Mouse (Mus musculus): ENCODE data around the gene Rps21.
A peak's percentile ranks its signal among the peaks of the same experiment; 100 is the strongest.

The Rps21 gene

DNA sequence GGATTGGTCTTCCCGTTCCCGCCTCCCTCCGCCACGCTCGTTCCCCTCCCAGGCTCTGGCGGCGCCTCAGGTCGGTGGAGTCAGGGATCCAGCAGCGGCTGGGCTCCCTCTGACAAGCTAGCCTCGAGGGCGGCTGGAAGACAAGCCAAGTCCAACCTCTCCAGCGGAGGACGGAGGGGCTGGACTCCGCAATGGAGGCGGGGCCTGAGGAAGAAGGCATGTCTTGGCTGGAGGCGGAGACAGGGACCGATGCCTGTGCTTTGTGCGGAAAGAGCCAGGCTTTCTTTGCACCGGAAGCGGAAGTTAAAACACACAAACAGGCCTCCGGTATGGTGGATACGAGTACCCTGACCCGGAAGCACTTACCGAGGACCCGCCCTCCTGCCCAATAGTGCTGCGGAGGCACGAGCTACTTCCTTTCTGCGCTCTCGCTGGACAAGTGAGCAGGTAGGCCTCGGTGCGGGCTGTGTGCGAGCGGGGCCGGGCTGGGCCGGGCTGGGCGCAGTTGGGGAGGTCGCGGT, at the start of gene Rps21:
Gene Rps21, plus strand, starts transcription at position 377 of the 521 bp plus-strand sequence.
- peak; percentile 100 for DNase-seq (ENCODE audit: low read depth, low spot score)

- DNase-seq (ENCODE audit: low read depth, low spot score): peak; percentile 83
Observed at GRCm38 (mm10) chr2:180207840-180208239, 49.3 kb upstream of the Rps21 start.

DNA sequence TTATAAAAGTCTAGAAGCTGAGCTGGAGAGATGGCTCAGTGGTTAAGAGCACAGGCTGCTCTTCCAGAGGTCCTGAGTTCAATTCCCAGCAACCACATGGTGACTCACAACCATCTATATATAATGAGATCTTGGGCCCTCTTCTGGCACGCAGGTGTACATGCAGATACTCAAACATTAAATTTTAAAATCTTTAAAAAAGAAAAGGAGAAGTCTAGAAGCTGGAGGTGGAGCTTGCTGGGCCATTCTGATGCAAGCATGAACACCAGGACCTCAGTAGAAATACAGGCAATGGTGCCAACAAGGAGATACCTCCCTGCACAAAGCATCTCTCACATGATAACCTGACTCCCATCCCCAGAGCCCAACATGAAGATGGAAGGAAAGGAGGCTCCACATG, 48.2 kb upstream of the Rps21 start:
- no peak for DNase-seq (ENCODE audit: low read depth, low spot score)

GRCm38 (mm10) chr2:180212255-180212654, 44.9 kb upstream of the Rps21 start:
- DNase-seq (ENCODE audit: low read depth, low spot score): peak; percentile 70

- no peak for DNase-seq (ENCODE audit: low read depth, low spot score)
Observed at GRCm38 (mm10) chr2:180214352-180214978, 42.7 kb upstream of the Rps21 start.

- no peak for DNase-seq (ENCODE audit: low read depth, low spot score)
Observed at GRCm38 (mm10) chr2:180215011-180215461, 42.1 kb upstream of the Rps21 start.

DNA sequence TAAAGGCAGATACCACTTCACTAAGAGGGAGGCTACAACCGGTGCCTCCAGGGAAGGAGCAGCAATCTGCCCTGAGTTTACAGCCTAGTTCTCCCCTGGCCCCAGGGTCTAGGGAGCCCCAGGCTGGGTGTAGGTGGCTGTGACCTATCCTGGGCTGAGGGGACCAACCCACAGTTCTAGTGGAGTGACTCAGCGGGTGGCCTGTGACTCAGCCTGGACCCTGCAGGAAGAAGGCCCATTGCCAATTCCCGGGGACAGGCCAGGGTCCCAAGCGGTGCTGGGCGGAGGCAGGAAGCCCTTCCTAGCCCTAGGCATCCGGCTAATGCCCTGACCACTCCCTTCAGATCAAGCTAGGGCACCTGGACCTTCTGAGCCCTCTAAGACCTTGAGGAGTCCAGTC, 41.2 kb upstream of the Rps21 start:
- no peak for DNase-seq (ENCODE audit: low read depth, low spot score)

DNA sequence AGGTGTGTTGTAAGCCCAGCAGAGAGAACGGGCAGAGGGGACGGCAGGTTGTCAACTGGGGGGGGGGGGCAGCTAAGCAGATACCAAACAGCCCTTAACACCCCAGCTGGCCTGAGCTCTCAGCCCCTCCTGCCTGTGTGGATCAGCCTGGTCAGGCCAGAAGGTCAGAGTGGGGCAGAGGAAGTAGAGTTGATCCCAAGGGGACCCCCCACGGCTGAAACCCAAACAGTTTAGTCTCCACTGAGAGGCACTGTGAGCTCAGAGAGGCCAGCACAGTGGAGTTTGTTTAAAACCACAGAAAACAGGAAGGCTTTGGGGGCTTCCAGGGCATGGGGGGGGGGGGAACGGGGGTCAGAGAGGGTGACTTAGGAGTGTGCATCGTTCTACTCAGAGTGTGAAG, 40.3 kb upstream of the Rps21 start:
- DNase-seq (ENCODE audit: low read depth, low spot score): peak; percentile 41

GRCm38 (mm10) chr2:180217587-180217986, 39.6 kb upstream of the Rps21 start:
- no peak for DNase-seq (ENCODE audit: low read depth, low spot score)

DNA sequence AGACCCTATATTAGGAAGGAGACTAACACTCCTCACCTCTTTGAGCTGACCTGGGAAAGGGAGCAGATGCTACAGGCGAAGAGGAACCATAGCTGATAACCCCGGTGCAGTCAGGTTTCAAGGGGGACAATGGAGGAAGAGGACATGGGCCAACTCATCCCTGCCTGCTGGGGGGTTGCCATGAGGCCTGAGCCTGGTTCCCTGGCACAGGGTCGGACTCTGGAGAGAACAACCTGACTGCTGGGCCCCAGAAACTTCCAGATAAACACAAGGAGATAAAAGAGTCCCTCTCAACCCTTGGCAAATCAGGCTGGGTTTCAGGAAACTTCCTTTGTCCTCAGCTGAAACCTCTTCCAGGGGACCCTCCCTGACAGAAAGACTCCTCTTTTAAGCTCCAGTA, 38.9 kb upstream of the Rps21 start:
- no peak for DNase-seq (ENCODE audit: low read depth, low spot score)

DNA sequence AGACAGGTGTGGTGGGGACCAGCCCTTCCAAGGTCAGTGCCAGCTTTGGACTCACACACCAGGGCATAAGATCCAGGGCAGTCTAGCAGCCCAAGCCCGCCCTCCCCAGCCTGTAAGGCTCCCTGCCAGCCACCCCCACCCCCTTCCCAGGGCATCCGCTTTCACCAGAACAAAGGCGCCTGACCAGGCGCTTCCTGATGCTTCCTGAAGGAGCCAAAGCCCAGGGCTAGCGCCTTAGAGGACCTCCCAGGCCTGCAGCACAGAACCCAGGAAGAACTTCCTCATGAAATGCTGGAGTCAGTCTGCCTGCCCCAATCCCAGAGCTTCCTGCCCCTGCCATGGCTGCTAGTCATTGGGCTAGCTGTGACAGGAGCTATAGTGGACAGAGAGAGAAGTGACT, 38.5 kb upstream of the Rps21 start:
- no peak for DNase-seq (ENCODE audit: low read depth, low spot score)

- DNase-seq (ENCODE audit: low read depth, low spot score): peak; percentile 51
Observed at GRCm38 (mm10) chr2:180219145-180219943, 37.8 kb upstream of the Rps21 start.

DNA sequence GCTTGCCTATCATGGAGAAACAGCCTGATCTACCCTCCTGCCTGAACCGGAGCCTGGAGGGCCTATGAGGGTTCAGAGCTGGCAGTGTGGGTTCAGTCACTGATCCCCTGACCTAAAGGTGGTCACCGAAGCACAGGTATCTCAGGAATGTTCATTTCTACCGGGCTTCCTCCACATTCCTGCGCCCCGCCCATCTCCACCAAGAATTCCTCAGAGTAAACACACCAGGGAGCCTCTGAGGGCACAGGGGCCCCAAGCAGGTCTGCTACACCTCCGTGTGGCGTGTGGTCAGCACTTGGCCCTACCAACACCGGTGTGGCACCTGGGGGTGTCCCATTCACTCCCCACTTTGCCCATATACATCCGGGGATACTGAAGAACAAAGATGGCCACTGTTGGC, 37.0 kb upstream of the Rps21 start:
- peak; percentile 94 for DNase-seq (ENCODE audit: low read depth, low spot score)

DNA sequence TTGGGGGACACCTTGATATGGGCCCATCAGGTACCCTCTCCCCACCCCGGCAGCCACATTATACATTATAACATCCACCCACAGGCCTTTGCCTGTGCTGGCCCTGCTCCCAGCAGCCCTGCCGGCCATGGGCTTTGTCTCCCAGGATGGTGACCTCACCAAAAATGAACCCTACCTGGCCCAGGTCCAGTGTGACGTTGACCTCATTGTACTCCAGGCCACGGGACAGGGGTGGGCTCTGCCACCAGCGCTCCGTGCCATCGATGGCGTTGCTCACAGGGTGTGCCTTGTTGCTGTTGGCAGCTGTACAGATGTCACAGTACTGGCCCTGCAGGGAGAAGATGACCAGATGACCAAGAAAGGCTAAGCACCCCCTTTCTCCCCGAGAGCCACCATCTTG, 36.1 kb upstream of the Rps21 start:
- no peak for DNase-seq (ENCODE audit: low read depth, low spot score)

- DNase-seq (ENCODE audit: low read depth, low spot score): peak; percentile 93
Observed at GRCm38 (mm10) chr2:180222250-180222649, 34.9 kb upstream of the Rps21 start.

DNA sequence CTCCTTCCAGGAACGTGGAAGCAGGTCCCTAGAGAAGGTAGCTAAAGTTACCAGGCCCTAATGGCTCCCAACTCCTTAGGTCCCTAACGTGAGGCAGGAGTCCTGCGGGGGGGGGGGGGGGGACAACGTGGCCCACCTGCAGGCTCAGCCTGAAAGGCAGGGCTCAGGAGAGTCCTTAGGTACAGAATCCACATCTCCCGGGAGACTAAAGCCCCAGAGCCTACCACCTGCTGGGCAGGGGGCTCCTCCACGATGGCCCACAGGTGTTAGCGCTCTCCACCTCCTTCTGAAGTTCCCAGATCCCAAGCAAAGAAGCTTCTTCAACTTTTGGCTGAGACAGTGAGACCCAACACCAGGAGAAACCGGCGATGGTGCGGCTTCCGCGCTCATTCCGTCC, 32.5 kb upstream of the Rps21 start:
- no peak for DNase-seq (ENCODE audit: low read depth, low spot score)

DNA sequence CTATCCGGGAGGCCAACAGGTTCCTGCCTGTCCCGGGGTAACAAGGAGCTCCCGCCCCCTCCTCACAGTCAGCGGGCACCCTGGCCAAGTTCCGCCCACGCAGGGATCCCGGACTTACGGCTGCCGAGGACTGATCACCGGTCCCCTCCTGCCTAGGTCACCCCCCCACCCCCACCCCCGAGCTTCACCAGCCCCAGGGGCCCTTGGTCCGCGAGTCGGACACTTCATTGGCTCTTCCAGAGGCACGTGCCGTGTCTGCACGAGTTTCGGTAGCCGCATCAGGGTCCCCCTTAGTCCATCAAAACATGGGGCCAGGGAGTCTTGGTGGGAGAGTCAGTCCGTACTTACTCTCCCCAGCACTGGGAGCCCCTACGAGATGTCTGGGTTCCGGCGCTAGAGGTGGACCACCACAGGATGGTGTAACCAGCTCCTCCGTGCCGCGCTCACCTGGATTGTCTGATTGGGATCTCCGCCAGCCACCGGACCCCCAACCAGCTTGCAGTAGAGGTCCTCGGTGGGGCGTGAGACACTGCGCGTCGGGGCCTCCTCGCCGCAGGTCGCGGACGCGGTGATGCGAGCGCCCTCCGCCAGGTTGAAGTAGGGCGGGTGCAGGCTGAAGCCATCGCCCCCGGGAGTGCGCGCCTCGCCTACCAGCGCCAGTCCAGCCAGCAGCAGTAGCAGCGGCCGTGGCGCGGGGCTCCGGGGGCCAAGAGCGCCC, 32.0 kb upstream of the Rps21 start:
- peak; percentile 56 for DNase-seq (ENCODE audit: low read depth, low spot score)

- DNase-seq (ENCODE audit: low read depth, low spot score): peak; percentile 88
Observed at GRCm38 (mm10) chr2:180225762-180226378, 31.3 kb upstream of the Rps21 start, which contains the start of gene Lama5. Gene Lama5 (minus strand): TSS chr2:180225859.

DNA sequence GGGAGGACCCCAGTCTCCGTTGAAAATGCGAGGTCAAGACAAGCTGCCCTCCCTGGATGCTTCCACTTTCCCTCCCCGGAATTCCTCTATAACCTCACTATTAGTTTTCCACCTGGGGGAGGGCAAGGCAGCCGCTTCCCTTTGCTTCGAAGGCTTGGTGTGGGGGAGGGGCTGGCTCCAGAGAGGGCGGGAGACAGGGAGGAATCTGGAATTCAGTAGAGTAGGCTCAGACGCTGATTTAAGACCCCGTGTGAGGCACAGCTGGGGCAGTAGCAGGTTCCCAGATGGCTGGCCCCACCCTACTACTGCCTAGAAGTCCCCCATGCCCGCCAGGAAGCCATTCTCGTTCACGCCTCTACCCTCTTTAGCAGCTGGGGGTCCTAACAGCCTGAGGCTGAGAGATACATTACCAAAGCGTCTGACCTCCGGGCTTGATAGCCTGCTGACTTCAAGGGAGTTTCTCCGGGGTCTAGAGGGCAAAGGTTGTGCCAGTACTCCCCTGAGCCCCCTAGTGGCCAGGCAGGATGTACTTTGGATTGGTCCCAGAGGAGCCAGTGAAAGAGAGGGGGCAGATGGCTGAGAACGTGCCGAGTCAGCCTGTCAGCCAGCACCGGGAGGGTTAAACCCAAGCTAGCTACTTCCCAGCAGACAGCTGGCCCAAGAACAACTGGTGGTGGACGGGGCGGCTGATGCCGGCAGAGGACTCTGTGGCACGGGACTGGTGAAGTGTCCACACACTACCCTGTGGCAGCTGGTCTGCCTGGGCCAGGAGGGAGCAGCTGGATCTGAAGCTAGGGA, 29.7 kb upstream of the Rps21 start:
- peak; percentile 99 for DNase-seq (ENCODE audit: low read depth, low spot score)

GRCm38 (mm10) chr2:180228060-180228458, 29.1 kb upstream of the Rps21 start:
- no peak for DNase-seq (ENCODE audit: low read depth, low spot score)

DNA sequence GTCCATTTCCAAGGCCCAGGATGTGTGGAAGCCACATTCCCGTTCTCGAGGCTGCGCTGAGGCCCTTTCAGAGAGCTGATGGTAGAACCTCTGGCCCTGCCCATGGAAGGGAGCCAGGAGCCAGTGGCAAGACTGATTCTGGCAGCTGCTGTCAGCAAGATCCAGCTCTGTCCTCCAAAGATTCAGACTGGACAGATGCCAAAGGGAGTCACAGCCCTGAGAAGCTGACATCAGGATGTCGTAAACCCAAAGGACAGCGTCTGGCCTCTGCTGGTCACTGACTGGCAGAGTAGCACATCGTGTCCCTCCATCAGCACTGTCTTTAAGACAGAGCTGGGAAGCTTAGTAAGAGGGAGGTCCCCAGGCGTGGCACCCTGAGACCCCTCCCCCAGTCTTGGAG, 28.6 kb upstream of the Rps21 start:
- DNase-seq (ENCODE audit: low read depth, low spot score): no peak
